Mouse (Mus musculus) regulatory T cell (primary cell): Measurements from ENCODE around the gene Ppp1r15b.

ENCODE experiments used
- in situ Hi-C: fragments of 300-600 bp; cut with MboI, MseI; formaldehyde crosslinking; loops from one replicate; pipeline ENCODE4 v1.15.1; 2025; ENCODE audit warnings: high pct_unique_total_duplicates

Ppp1r15b gene

DNA sequence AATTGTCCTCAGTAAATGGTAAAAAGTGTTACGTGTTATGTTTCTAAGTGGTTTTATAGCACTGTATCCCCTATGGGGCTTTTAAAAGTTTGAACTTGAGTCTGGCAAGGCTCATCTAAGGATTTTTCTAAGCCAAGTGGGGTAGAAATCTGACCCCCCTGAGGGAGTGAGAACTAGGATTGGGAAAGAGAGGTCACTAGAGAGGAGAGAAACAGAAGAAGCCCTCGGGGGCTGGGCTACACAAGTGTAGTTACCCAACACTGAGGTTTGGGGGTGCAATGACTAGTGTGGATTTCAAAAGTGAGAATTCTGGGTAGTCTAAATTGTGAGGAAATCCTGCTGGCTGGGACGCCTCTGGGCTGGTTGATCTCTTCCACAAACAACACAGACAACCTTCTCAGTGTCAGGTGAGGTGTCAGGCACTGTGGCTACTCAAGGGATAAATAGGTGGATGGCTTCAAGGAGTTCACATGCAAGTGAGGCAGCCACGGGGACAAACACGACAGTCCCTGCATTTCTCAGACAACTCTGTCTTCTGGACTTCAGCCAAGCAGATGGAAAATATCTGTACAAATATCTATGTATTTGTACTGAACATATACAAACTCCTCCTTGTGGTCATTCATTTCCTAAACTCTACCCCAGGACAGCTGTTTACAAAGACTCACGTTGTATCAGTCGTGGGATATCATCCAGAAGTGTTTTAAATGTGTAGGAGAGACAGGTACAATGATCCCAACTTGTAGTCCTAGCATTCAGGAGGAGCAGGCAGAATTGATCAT lies 10.8 kb upstream of the Ppp1r15b start:
- in situ Hi-C loops, result no loop called here

DNA sequence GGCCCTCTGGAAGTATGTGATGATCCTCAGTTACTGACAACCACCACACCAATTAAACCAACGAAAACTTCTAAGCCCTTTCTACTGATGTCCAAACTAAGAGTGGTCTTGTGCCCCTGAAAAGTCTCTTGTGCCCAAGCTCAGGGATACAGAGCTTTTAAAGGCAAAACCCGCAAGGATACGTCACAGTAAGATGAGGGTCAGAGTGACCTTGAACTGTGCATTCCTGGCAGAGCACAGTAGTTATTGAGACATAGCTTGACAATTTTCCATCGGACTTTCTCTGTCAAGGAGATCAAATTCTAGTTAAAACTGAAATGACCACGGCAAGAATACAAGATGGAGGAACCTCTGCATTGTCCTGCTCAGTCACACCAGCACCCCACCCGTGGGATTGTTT lies 9.7 kb upstream of the Ppp1r15b start:
- in situ Hi-C loops, result no loop called here

GRCm38 (mm10) chr1:133124137-133124536 lies 6.8 kb upstream of the Ppp1r15b start:
- in situ Hi-C loops, result no loop called here

DNA sequence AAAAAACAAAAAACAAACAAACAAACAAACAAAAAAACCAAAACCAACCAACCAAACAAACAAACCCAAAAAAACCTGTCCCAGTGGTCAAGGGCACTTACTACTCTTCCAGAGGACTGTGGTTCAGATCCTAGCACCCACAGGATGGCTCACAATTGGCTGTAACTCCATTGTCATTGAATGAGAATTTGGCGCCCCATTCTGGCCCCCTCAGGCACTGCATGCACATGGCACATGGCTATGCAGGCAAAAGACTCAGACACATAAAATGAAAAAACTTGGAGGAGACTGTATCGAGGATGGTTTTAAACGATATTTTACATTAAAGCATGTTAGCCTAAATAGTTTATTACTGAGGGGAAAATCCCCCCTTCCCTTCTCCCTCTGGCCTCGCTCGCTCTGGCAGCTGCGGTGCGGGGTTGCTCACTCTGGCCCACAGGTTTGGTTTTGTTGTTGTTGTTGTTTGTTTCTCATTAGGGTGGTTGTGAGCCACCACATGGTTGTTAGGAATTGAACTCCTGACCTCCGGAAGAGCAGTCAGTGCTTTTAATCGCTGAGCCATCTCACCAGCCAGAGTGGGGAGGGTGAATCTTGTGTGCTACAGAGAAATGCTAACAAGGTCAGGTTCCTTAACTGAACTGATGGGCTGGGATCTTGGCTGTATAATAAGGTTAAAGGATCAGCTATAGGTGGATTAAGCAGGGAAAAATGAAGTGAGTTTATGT lies 5.1 kb upstream of the Ppp1r15b start:
- in situ Hi-C loops, result loop anchor here (5.0 kb wide), 1 partner anchor 84 kb away; no protein-coding TSS in a partner anchor

- in situ Hi-C loops, result loop anchor here (5.0 kb wide), 1 partner anchor 84 kb away; no protein-coding TSS in a partner anchor
Observed at GRCm38 (mm10) chr1:133126365-133126740, 4.6 kb upstream of the Ppp1r15b start.

DNA sequence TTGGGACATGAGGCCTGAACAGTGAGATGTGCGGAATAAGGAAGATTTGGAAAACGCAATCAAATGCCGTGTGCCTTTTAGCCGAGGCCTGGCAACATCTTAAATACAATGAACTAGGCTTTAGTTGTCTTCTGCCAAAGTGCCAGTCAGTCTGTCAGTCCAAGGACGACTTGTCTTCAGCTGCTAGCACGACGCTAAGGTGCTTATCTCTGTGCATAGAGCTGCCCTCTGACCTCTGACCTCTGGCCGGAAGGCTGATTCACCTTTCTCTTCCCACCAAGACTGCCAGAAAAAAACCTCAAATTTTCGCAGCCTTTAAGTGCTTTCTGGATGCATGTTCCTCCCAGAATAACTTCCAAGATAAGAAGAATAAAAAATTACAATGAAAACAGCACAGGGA lies 3.6 kb upstream of the Ppp1r15b start:
- in situ Hi-C loops, result loop anchor here (5.0 kb wide), 1 partner anchor 85 kb away; no protein-coding TSS in a partner anchor

DNA sequence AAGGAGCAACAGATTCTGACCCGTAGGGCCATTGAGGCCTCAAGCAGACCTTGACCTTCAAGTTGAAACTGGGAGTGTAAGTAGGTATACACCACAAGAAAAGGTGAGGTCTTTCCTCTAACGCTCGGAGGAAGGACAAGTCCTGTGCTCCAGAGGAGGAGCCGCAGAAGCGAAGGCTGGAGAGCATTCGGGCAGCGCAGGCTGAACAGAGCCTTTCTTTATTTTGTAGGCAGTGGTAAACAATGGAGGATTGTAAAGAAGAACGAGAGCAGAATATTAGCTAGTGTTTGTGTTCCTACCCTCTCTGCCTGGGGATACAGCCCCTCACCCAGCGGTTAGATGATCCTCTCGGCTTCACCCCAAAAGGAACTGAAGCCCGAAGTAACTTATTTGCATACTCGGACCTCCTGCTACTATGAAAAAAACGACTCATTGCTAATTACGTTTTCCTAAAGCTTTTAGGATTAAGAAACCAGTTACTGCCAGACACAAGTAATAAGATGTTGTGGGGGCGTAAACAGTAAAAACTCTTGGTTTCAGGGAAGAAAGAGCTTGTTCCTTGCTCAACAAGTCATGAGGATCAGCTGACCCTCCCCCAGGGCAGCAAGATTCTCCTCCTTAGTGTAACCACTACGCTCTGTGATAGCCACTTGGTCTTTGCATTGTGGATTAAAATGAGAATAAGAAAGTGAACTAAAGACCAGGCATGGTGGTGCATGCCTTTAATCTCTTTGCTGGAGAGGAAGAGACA lies 1.3 kb upstream of the Ppp1r15b start:
- in situ Hi-C loops, result loop anchor here (5.0 kb wide), 1 partner anchor 87 kb away; no protein-coding TSS in a partner anchor

DNA sequence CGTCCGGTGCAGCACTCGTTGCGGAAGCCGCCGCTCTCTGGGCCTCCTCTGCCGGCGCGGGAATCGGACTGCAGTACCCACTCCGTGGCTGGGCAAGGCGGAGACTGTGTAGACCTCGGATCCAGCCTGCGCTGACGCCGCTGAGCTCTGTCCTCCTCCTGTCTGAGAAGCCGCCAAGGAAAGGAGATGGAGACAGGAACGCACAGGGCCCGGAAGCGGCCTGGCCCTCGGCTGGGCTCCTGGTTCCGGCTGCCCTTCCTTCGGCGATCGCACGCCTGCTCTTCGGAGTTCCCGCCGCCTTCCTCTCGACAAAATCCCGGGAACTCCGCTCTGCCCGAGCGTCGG lies 590 bp downstream of the Ppp1r15b start:
- in situ Hi-C loops, result no loop called here

DNA sequence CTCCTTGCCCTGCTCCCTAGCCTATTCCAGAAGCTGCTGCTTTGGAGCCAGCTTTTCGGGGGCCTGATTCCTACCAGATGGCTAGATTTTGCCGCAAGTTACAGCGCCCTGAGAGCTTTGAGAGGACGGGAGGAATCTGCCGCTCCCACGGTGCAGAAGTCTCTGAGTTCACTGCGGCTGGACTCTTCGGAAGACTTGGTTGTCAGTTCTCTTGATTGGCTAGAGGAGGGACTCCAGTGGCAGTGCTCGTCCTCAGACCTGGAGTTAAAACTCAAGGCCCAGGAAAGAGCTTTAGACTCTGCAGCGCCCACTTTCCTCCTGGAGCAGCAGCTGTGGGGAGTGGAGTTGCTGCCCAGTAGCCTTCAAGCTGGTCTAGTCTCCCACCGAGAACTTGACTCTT lies 993 bp downstream of the Ppp1r15b start:
- in situ Hi-C loops, result no loop called here

DNA sequence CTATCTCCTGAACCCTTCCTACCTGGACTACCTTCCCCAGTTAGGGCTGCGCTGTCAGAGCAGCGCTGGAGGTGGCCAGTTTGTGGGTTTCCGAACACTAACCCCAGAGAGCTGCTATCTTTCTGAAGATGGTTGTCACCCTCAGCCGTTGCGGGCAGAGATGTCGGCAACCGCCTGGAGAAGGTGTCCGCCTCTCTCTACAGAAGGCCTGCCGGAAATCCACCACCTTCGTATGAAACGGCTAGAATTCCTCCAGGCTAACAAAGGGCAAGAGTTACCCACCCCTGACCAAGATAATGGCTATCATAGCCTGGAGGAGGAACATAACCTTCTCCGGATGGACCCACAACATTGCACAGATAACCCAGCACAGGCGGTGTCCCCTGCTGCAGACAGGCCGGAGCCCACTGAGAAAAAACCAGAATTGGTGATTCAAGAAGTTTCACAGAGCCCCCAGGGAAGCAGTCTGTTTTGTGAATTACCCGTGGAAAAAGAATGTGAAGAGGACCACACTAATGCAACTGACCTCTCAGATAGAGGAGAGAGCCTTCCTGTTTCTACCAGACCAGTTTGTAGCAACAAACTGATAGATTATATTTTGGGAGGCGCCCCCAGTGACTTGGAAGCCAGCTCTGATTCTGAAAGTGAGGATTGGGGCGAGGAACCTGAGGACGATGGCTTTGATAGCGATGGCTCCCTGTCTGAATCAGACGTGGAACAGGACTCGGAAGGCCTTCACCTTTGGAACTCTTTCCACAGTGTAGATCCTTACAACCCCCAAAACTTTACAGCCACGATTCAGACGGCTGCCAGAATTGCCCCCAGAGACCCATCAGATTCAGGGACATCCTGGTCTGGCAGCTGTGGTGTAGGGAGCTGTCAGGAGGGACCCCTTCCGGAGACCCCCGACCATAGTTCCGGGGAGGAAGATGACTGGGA lies 1.7 kb downstream of the Ppp1r15b start:
- in situ Hi-C loops, result no loop called here

DNA sequence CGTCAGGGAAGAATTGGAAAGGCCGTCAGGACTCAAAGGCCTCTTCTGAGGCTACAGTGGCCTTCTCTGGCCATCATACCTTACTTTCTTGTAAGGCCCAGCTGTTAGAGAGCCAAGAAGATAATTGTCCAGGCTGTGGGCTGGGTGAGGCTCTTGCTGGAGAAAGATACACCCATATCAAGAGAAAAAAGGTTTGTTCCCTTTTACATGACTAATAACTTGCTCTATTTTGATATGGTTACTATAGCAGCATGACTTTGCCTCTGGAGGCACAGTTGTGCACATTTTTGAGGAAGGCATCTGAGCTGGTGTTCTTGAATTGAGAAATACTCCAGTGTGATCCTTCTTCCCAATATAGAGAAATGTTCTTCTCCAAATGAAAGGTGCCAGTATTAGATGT lies 2.5 kb downstream of the Ppp1r15b start:
- in situ Hi-C loops, result no loop called here

DNA sequence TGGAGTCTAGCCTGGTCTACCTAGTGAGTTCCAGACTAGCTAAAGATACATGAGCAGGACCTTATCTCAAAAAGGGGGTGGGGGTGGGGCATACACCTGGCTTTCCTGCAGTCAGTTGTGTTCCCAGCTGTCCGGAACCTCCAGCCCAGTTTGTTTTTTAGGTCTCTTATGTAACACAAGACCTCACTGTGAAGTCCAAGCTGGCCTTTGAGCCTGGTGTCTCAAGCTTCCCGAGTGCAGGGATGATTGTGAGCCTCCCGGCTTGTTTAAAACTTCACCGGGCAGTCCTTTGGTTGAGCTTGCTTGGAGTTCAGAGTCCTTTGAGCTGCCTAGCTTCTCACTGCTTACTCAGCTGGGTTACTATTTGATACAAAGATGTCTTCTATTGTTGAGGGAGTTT lies 3.1 kb downstream of the Ppp1r15b start:
- in situ Hi-C loops, result no loop called here

DNA sequence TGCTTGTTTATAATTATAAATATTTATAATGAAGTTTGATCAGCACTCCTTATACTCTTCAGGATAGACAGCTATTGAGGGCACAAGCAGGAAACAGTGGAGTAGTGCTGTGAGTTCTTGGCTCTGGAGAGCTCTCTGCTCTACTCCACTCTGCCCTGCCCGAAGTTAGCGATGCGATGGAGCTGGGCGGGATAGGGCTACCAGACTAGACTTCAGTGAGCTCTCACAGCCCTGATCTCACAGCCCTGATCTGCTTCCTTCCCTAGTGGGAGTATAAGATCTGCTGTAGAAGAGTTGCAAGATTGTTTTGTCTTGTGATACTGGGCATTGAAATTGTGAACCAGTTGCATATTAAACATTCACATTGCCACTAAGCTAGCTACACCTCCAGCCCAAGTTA lies 3.9 kb downstream of the Ppp1r15b start:
- in situ Hi-C loops, result no loop called here

DNA sequence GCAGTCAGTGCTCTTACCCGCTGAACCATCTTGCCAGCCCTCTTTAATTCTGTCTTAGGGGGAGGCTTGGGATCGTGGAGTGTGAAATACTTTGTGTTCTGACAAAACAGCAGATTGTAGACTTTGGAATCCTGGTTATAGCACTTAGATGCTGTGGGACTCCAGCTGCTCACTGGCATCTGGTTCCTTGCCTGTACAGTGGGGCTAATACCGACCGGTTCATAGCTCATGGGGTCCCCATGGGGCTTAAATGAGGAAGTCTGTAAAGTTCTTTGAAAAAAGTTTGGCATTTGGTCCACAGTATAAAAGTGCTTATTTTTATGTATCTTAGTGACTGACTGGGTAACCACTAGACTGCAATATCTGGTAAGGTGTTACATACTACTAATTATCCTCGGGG lies 4.9 kb downstream of the Ppp1r15b start:
- in situ Hi-C loops, result no loop called here

GRCm38 (mm10) chr1:133138401-133138800 lies 7.5 kb downstream of the Ppp1r15b start:
- in situ Hi-C loops, result no loop called here

- in situ Hi-C loops, result no loop called here
Observed at GRCm38 (mm10) chr1:133146014-133147009, 15.4 kb downstream of the Ppp1r15b start.

DNA sequence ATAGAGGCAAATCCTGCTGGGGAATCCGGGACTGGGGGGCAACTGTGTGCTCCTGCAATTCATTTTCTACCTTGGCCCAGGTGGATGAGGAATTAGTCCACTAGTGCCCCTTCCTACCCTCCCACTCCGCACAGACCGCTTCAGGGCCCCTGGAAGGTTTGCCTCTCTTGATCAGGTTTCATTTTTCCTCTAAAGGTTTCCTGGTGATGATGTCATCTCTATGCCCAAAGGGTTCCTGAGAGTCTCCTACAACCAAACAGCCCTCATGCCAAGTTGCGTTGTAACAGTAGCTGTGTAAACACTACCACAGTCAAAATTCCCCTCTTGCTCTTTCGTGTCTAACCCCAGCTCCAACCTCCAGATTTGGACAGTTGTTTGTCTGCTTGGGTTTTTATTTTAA lies 16.4 kb downstream of the Ppp1r15b start:
- in situ Hi-C loops, result no loop called here

GRCm38 (mm10) chr1:133148122-133148521 lies 17.2 kb downstream of the Ppp1r15b start:
- in situ Hi-C loops, result no loop called here

- in situ Hi-C loops, result no loop called here
Observed at GRCm38 (mm10) chr1:133150556-133150955, 19.6 kb downstream of the Ppp1r15b start.

DNA sequence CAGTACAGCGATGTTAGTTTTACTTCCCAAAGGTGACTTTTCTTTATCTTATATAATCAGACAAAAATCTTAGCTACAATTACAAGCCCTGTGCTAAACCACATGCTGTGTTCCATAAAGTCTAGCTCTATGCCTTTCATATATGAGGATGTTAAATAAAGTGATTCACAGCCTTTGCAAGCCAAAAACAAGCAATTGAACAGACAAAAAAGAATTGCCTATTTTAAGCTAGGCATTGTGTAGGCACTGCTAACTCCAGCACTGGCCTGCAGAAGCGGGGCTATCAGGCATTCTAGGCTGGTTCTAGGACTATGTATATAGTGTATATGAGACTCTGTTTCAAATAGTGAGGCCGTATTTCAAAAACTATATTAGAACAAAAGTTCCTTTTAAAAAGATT lies 21.3 kb downstream of the Ppp1r15b start:
- in situ Hi-C loops, result no loop called here
